Mouse (Mus musculus) stomach, embryonic 14.5 days (tissue): ENCODE data around the gene Miip. TPM values are rescaled to one million over a fixed set of nuclear protein-coding genes. Genes with fewer than 3 reads are reported as not detected.

ENCODE experiments used
- ATAC-seq: fragments of 200-750 bp; cut with Nextera tagmentation; 2 replicates; pipeline ENCODE4 v1.8.0; 2017; ENCODE audit warnings: low read depth, moderate TSS enrichment; ENCODE audit not compliant: insufficient number of reproducible peaks, insufficient read depth, low FRiP score
- H3K27ac ChIP-seq: fragments of 300-500 bp; sonication (generic); 2 replicates; pipeline ENCODE4 v1.5.1; 2014; ENCODE audit warnings: mild to moderate bottlenecking, low read length, moderate library complexity, mixed read lengths
- H3K27me3 ChIP-seq: fragments of 300-500 bp; sonication (generic); 2 replicates; pipeline ENCODE4 v1.6.1; 2014; ENCODE audit warnings: low read length, control low read depth, mixed read lengths; ENCODE audit not compliant: control insufficient read depth, insufficient read depth
- H3K36me3 ChIP-seq: fragments of 300-500 bp; sonication (generic); 2 replicates; pipeline ENCODE4 v1.6.1; 2014; ENCODE audit warnings: mild to moderate bottlenecking, control low read depth, low read length, moderate library complexity, mixed read lengths; ENCODE audit not compliant: control insufficient read depth, insufficient read depth
- H3K4me1 ChIP-seq: fragments of 300-500 bp; sonication (generic); 2 replicates; pipeline ENCODE4 v1.6.1; 2014; ENCODE audit warnings: low read length, control low read depth, mixed read lengths; ENCODE audit not compliant: control insufficient read depth, insufficient read depth
- H3K4me2 ChIP-seq: fragments of 300-500 bp; sonication (generic); replicated peaks from 2 replicates; pipeline ENCODE4 v1.6.1; 2014; ENCODE audit warnings: low read depth, low read length, control low read depth
- H3K4me3 ChIP-seq: fragments of 300-500 bp; sonication (generic); 2 replicates; pipeline ENCODE4 v1.5.1; 2014; ENCODE audit warnings: low read depth, low read length, control low read depth
- H3K9ac ChIP-seq: fragments of 300-500 bp; sonication (generic); replicated peaks from 2 replicates; pipeline ENCODE4 v1.6.1; 2014; ENCODE audit warnings: low read depth, mild to moderate bottlenecking, control low read depth, low read length, moderate library complexity, mixed read lengths
- H3K9me3 ChIP-seq: fragments of 300-500 bp; sonication (generic); 2 replicates; pipeline ENCODE4 v1.6.1; 2016; ENCODE audit warnings: low read depth, low read length, control low read depth; ENCODE audit not compliant: control insufficient read depth
- WGBS: fragments of 180-500 bp; shearing (Covaris S2); extraction: QIAGEN DNeasy Blood & Tissue Kit; methylation state at CpG from one replicate; pipeline ENCODE4 v1.1.7; 2014; 5-methylcytosine and 5-hydroxymethylcytosine counted together
- polyA plus RNA-seq: library from polyadenylated mRNA; unstranded; fragments of >200 nt; fragmentation: Nextera tagmentation; extraction: Ambion mirVana; gene quantifications from 2 replicates; pipeline ENCODE4 v1.2.1, GENCODE M21; 2014

Gene Miip
- polyA plus RNA-seq, 1 experiment from 2014 or later = 33.1 TPM

DNA sequence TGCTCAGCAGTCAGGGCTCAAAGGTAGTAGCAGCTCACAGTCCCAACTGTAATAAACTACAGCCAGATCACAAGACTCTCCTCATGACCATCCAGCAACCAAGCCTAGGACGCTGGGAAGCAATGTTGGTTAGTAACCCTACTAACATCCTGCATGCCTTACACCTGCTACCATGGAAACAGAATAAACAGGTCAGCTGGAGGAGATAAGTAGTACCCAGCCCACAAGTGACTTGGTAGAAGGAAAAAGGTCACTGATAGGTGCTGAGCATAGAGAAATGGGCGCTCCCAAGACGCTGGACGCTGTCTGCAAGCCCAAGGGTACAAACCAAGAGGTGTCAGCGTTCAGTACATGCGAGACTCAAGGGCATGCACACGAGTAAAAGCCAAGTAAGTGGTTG, 31.8 kb upstream of the Miip start:
- no peak overlapping the region for H3K4me2 ChIP-seq
- H3K9ac ChIP-seq = no peak overlapping the region
- ATAC-seq = no peak
- H3K27ac ChIP-seq = no peak overlapping the region
- H3K9me3 ChIP-seq = no peaks in the 10 kb centered on the region
- no peaks in the 10 kb centered on the region for H3K27me3 ChIP-seq
- H3K4me3 ChIP-seq = no peak overlapping the region
- peaks cover 51% of the 10 kb centered on the region for H3K36me3 ChIP-seq
- H3K4me1 ChIP-seq = peaks cover 6% of the 10 kb centered on the region; the same call in 1 of the 2 replicates
- 79% methylated on average over 7 of the region's 7 CpGs for WGBS

DNA sequence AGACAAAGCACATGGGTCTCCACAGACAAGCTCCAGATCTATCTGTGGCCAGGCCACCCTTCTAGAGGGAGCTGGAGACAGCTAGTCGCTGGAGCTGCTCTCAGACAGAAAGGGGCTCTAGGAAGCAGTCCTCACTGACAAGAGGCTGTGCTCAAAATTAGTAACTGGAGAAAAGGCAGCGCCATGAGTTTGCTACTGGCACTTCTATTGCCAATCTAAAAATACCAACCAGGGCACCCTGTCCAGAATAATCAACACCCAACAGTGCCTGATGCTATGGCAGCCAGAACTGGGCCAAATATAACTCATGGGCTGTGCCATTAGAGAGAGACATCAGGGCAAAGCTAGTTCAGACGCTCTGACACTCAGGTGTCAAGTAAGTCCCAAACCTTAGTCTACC, 28.7 kb upstream of the Miip start:
- Histone ChIP-seq H3K4me2 (no peak overlapping the region), H3K4me3 (no peak overlapping the region), H3K27ac (no peak overlapping the region), H3K9me3 (no peaks in the 10 kb centered on the region), H3K9ac (no peak overlapping the region), H3K4me1 (no peaks in the 10 kb centered on the region), H3K36me3 (peaks cover 63% of the 10 kb centered on the region), H3K27me3 (no peaks in the 10 kb centered on the region)
- WGBS = 81% methylated on average over 3 of the region's 3 CpGs
- no peak for ATAC-seq

DNA sequence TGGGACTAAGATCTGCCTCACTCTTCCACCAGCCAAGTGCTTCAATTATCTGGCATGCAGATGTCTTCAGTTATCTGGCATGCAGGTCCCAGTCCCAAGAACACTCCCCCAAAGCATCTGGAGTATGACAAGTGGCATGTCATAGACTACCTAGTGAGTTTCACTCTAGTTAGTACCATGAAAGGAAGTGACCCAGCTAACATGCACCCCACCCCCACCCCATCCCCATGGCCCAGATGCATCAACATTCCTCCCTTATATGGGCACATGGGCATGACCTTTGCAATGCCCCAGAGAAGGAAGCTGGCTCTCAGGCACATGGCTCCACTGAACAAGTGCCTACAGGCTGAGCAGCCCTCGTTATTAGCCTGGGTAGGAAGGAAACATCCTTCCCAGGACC, 27.8 kb upstream of the Miip start:
- no peak overlapping the region for H3K4me3 ChIP-seq
- 60% methylated on average over 1 of the region's 1 CpGs for WGBS
- peaks cover 67% of the 10 kb centered on the region for H3K36me3 ChIP-seq
- no peaks in the 10 kb centered on the region for H3K27me3 ChIP-seq
- no peak overlapping the region for H3K4me2 ChIP-seq
- no peaks in the 10 kb centered on the region for H3K4me1 ChIP-seq
- no peak for ATAC-seq
- no peak overlapping the region for H3K27ac ChIP-seq
- no peak overlapping the region for H3K9ac ChIP-seq
- H3K9me3 ChIP-seq = no peaks in the 10 kb centered on the region

DNA sequence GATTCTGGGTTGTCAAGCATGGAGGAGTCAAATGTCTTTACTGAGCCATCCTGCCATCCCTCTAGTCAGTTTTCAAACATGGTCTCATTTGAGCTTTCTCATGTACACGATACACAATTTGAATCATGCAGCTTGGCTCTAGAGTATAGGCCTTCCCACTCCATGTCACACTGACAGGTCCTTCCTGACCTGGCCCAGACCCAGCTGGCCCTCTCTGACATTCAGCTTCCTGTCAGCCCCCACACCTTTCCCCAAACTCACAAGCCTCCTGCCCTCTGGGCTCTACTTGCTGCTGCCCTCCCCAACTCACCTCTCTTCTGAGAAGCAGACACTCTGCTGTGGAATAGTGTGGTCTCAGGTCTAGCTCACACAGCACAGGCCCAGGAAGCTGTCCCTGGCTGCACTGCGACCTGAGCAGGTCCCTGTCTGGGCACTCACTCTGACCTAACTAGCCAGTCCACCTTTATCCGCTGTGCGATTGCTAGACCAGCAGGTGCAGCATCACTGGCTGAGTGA, 27.3 kb upstream of the Miip start:
- no peak for ATAC-seq
- Histone ChIP-seq H3K4me3 (no peak overlapping the region), H3K4me1 (no peaks in the 10 kb centered on the region), H3K27ac (no peak overlapping the region), H3K27me3 (no peaks in the 10 kb centered on the region), H3K9me3 (no peaks in the 10 kb centered on the region), H3K9ac (no peak overlapping the region), H3K36me3 (peaks cover 67% of the 10 kb centered on the region), H3K4me2 (no peak overlapping the region)
- 91% methylated on average over 4 of the region's 4 CpGs for WGBS

DNA sequence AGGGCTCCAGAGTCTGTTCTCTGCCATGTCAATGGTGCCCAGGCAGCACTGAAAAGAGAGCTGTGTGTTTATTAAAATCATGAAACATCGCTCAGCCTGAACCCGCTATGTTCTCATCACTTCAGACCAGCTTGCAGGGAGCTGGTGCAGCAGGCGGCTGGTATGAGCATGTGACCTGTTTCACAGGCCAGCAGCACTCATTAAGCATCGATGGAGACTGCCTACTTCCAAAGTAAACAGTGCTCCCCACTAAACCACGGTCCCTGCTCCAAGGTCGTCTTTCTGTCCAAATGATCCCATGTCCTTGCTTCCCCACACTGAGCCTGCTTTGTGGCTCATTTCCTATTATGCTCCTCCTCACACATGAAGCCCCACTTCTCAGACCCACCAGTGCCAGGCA, 21.7 kb upstream of the Miip start:
- 79% methylated on average over 6 of the region's 6 CpGs for WGBS
- Histone ChIP-seq H3K4me2 (no peak overlapping the region), H3K27me3 (no peaks in the 10 kb centered on the region), H3K36me3 (peaks cover 54% of the 10 kb centered on the region), H3K27ac (no peak overlapping the region), H3K4me1 (no peaks in the 10 kb centered on the region), H3K4me3 (no peak overlapping the region), H3K9ac (no peak overlapping the region), H3K9me3 (no peaks in the 10 kb centered on the region)
- ATAC-seq = no peak

DNA sequence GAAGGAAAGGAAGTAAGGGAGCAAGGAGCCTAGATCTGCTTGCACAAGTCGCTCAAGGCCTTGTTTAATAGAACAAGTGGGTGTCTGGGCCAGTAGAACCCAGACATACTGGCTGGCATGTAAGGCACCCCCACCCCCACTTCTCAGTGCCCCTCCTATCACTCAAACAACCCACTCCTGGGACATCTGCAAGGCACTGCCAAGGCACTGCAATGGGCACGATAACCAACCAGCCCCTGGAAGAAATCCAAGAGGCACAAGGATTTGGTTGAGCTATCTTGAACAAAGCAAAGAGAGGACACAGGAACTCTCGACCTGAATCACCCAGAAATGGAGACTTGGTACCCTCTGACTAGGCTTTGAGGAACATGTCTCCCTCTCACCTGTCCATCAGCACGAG, 19.6 kb upstream of the Miip start:
- Histone ChIP-seq H3K4me2 (no peak overlapping the region), H3K9me3 (no peaks in the 10 kb centered on the region), H3K27ac (no peak overlapping the region), H3K27me3 (no peaks in the 10 kb centered on the region), H3K9ac (no peak overlapping the region), H3K36me3 (peaks cover 53% of the 10 kb centered on the region), H3K4me1 (no peaks in the 10 kb centered on the region), H3K4me3 (no peak overlapping the region)
- 83% methylated on average over 4 of the region's 4 CpGs for WGBS
- no peak for ATAC-seq

DNA sequence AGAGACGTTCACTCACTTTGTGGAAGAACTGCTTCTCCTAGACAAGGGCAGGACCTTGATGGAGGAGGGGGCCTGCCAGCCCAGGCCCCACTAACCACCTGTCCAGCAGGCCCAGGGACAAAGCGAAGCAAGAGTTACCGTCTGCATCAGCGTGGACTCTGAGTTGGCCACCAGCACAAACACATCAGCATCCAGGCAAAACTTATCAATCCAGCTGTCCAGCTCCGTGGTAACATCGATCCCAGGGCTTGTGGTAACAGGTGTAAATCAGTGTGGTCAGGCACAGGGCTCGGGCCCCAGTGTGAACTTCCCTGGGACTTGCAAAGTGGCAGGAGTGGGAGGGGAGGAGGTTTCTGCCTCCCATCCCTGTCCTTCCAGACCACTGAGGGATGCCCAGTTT, 18.7 kb upstream of the Miip start:
- H3K4me3 ChIP-seq = no peak overlapping the region
- H3K27ac ChIP-seq = no peak overlapping the region
- ATAC-seq = no peak
- H3K9ac ChIP-seq = no peak overlapping the region
- peaks cover 62% of the 10 kb centered on the region for H3K36me3 ChIP-seq
- no peaks in the 10 kb centered on the region for H3K27me3 ChIP-seq
- 93% methylated on average over 7 of the region's 7 CpGs for WGBS
- no peaks in the 10 kb centered on the region for H3K9me3 ChIP-seq
- no peaks in the 10 kb centered on the region for H3K4me1 ChIP-seq
- H3K4me2 ChIP-seq = no peak overlapping the region

DNA sequence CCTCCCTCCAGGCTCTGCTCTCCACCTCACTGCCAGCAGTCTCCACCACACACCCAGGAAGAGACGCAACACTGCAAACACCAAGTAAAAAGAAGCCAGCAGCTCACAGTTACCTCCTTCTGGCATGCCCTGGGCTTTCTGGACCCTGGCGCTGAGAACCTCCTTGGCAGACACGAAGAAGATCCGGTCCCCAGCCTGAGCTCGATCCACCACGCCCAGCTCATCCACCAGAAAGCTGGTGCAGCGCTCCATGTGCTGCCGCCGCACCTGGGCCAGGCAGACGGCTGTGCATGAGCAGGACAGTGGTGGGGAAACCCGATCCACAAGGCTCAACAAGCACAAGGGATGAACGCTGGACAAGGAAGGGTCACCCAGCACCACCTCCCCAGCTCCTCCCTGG, 17.5 kb upstream of the Miip start:
- H3K4me3 ChIP-seq = no peak overlapping the region
- no peaks in the 10 kb centered on the region for H3K27me3 ChIP-seq
- H3K9ac ChIP-seq = no peak overlapping the region
- 93% methylated on average over 12 of the region's 12 CpGs for WGBS
- H3K9me3 ChIP-seq = no peaks in the 10 kb centered on the region
- no peak overlapping the region for H3K27ac ChIP-seq
- no peak overlapping the region for H3K4me2 ChIP-seq
- H3K36me3 ChIP-seq = peaks cover 69% of the 10 kb centered on the region
- no peaks in the 10 kb centered on the region for H3K4me1 ChIP-seq
- ATAC-seq = no peak

DNA sequence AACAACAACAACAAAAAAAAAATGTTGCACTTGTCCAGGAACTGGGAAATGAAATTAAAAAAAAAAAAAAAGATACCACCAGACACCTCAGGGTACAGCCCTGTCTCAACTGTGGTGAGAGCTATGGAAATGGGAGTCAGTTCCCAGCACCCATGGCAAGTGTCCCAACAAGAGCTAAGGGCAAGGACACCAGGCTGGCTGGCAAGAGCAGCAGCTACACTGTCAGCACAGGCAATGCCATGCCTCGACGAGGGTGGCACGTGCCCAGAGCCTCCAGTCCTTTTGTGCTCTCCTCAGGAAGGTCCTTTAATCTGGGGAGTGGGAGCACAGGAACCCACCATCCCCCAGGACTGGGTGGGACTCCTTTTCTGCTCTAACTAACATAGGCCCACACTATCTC, 15.5 kb upstream of the Miip start:
- 97% methylated on average over 3 of the region's 3 CpGs for WGBS
- H3K9me3 ChIP-seq = no peaks in the 10 kb centered on the region
- H3K4me2 ChIP-seq = no peak overlapping the region
- peaks cover 77% of the 10 kb centered on the region for H3K36me3 ChIP-seq
- no peak overlapping the region for H3K27ac ChIP-seq
- no peaks in the 10 kb centered on the region for H3K4me1 ChIP-seq
- no peak for ATAC-seq
- no peaks in the 10 kb centered on the region for H3K27me3 ChIP-seq
- H3K9ac ChIP-seq = no peak overlapping the region
- H3K4me3 ChIP-seq = no peak overlapping the region
